Mouse (Mus musculus) right cerebral cortex, postnatal 36 days (tissue): ENCODE data around the gene Stk19.

Experiments used
- DNase-seq, 2 experiments: peaks; one replicate each; pipeline ENCODE4 v3.0.0; 2022; ENCODE audit warnings: low spot score in 2 of 2, mixed read lengths in 1 of 2

Stk19 gene

DNA sequence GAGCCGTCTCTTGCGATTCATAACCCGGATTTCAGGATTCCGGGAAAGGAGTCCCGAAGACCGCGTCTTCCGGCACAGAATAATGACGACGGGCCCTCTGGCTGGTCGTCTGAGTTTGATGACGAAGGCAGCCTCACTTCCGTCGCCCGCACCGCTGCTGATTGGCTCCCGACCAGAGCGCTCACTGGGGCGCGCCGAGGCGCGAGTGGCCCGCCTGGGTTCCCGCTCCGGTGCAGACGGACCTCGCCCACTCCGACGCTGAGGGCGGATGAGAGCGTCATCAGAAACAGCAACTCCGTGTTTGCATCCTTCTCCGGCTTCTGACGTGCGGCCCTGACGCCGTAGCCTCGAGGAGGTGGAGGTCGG, at the start of gene Stk19, which contains the start of gene Dxo:
Gene Stk19 (minus strand): TSS at position 90 of the 366 bp plus-strand sequence.
Gene Dxo (plus strand): TSS at position 164 of the 366 bp plus-strand sequence.
- DNase-seq: peak; percentile 97 to 98

DNA sequence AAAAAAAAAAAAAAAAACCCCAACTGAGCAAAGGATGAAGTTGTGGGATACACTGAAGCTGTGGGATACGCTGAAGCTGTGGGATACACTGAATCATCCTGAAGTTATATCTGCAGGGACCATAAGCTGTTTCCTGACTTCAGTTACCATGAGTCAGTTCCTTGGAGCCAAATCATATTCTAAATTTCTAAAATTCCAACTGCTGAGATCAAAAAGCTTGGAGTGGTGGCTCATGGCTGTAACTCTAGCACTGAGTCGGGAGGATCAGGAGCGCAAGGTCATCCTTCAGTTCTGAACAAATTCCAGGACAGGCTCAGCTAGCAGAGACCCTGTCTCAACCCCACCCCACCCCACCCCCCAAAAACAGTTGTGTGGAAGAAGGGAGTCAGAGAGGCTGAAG, 48.9 kb upstream of the Stk19 start:
- no peak for DNase-seq

DNA sequence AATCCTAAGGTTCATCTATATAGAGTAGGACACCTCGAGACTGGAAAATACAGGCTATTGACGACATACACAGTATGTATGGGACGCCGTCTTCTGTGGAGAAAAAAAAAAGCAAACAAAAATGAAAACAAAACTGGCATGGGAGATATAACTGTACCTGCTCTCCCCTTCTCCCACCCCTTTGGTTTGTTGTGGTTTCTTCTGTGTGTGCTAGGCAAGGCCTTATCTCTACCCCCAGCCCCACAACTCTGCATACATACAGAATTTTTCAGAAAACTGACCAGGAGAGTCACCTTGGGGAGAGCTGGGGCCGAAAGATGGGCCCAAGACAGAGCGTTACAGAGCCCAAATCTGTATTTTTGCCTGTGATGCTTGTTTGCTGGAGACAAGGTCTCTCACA, 48.0 kb upstream of the Stk19 start:
- DNase-seq: no peak

DNA sequence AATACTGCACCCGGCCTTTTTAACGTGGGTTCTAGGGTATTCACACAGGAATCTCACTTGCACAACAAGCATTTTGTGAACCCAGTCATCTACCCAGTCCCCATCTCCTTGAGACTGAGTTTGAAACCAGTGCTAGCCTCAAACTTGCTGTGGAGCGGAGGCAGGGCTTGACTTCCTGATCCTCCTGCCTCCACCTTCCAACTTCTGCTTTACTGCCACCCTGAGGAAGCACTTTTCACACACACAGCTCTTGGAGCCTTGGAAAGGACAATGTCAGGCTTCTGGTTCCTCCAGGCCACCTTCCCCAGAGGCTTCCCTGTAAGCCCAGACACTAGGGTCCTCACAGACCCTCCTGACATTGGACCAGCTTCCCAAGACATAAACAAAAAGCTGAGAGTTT, 46.6 kb upstream of the Stk19 start:
- DNase-seq: no peak

DNA sequence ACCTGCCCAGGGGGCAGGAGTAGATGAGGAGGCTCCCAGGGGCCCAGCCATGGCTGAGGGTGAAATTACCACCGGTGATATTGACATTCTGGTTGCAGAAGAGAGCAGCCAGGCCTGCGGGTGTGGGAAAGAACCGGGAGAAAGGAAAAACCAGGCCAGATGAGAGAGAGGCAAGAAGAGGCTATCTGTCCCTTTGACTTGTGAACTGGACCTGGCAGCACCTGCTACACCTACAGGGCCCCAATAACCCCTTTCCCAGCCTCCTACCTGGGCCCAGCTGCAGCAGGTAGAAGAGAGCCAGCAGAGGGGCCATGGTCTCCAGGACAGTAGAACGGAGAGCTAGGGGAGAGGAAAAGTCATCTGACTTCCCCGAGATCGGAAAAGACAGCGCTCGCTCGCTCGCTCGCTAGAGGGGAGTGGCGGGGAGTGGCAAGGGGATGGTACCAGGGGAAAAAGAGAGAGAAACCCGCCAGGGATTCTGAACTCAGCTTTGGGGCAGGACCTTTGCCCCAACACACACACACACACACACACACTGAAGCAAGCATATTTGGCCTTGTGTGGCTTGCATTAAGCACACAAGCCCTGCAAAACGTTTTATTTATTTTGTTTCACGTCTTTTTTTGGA, 45.1 kb upstream of the Stk19 start, which contains the start of gene Gm20547:
Gene Gm20547 (minus strand): TSS at position 360 of the 628 bp plus-strand sequence.
- no peak for DNase-seq

DNA sequence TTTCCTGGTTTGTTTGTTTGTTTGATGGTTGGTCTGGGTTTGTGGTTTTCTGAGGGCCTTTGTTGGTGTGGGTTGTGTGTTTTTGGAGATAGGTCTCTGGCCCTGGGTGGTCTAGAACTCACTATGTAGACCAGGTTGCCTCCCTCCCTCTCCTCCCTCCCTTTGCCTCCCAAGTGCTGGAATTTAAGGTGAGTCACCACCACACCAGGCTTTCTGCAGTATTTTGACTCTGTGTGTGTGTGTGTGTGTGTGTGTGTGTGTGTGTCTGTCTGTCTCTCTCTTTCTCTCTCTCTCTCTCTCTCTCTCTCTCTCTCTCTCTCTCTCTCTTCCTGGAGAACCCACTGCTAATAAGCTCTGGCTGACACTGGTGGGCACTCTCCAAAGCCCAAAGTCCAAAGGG, 44.4 kb upstream of the Stk19 start:
- DNase-seq: no peak

DNA sequence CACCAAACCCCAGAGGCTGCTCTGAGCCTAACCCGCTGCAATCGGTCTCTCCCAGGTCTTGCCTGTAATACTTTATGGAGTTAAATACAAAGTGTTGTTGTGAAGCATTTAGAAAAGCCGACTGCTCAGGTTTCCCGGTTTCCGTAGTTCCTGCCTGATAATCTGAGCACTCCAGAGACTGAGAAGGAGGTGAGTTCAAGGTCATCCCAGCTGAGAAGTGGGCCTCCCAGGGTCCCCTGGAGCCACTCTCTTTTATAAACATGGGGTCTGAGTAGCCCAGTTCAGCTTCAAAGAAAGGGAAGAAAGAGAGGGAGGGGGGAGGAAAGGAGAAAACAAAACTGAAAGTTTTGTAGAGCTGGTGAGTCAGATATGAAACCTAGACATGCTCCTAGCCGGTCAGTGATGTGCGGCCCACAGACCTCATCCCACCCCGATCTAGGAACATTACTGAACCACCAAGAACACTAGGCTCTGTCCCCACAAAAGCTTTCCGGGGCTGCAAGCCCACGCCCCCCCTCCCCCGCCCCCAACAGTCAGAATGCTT, 42.7 kb upstream of the Stk19 start, which contains the start of gene Zbtb12:
Gene Zbtb12 (plus strand): TSS at position 148 of the 544 bp plus-strand sequence.
- DNase-seq: no peak

DNA sequence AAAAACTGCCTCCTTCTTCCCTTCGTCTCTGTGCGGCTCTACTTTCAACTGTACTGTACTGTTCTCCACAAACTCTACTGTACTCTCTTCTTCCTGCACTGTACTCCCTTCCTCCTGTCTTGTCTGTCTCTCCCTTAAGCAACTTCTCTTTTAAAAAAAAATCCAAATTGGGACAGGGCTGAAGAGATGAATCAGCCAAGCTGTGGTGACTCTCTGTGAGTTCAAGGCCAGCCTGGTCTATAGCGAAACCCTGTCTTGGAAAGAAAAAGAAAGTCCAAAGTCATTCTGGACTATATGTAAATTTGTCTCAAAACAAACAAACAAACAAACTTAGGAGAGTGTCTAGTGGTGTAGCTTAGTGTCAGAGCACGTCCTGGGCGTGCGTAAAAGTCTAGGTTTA, 37.6 kb upstream of the Stk19 start:
- DNase-seq: no peak

DNA sequence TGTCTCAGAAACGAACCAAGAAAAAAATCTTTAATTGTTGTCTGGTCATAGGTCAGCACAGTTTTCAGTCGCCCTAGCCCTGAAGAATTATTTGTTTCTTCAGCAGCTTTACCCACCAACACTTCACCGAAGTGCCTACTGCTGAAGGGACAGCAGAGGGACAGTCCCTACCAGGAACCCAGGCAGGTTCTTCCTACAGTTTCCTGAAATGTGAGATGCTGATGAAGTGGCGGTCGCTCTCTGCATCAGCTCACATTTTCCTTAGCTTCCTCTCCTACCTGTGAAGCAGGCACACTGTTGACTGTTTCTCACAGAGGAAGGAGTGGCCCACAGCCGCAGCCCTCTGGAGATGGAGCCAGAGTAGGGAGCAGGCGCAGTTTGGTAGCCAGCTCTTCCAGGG, 29.2 kb upstream of the Stk19 start:
- DNase-seq: no peak

DNA sequence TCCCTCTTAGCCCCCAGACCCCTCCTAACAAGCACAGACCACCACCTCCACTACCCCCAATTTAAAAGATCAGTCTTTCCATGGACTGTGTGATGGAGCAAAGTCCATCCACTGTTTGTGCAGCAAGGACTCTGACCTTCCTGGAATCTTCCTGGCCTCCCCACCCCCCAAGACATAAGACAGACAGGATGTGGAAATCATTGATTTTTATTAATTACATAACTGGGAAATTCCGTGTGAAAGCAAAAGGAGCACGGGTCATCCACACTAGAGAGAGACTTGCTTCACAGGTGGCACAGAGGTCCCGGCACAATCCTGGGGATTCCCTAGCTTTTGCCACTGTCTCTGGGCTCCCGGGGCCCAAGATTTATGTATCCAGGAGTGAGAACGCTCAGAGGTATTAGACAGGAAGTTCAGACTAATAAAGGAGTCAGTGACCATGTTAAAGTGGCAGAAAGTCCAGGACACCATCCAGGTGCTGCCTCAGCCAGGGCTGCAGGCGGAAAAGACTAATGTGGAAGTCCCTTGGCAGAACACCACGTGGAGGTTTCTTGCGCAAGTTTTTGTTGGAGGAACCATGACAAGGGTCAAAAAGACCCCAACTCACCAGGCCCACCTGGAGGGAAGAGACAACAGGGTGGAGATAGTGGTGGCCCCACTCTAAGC, 25.8 kb upstream of the Stk19 start, which contains the start of gene Cfb:
Gene Cfb (minus strand): TSS at position 103 of the 666 bp plus-strand sequence.
- DNase-seq: no peak

DNA sequence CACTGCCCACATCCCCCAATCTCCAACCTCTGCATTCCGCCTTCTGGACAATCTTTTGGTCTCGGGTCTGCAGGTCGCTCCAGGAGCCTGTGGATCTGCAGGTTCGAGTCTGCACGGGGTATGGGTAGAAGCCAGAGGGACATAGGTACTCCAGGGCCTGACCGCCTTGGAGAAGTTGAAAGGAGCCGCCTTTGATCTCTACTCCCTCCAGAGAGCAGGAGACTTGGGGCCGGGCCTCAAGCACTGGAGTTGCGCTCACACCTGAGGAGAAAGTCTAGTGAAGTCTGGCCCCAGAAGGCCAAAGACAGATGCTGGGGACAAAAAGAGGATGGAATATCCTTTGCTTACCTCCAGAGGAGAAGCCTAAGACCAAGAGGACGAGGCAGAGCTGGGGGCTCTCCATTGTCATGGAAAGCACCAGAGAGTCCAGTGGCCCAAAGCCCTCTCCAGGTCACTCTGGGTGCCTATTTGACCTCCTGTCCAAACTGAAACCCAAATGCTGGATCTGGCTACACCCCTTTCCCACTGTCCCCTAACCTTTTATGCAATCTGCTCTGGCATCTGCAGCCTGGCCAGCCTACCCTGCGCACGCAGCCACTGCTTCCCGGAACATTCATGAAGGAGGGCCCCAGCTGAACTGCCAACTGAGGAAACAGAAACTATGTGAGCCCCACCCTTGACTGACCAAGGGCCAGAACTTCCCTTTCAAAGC, 25.1 kb upstream of the Stk19 start:
- no peak for DNase-seq

DNA sequence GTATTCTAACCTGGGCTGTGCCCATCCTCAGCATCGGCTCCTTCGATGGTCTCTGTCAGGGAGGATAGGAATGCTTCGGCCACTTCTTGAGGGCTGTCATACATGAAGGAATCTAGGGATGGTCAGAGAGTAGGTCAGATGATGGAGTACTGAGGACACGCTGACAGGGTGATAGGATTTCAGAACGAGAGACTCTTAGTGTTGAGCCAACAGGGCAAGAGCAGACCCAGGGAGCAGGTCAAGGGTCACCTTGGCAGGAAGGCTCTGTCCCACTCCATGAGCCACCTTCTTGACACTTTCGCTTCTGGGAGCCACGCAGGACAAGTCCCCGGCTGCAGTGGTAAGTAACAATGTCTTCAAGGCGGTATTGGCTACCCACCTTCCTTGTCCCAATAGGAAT, 23.8 kb upstream of the Stk19 start:
- no peak for DNase-seq

DNA sequence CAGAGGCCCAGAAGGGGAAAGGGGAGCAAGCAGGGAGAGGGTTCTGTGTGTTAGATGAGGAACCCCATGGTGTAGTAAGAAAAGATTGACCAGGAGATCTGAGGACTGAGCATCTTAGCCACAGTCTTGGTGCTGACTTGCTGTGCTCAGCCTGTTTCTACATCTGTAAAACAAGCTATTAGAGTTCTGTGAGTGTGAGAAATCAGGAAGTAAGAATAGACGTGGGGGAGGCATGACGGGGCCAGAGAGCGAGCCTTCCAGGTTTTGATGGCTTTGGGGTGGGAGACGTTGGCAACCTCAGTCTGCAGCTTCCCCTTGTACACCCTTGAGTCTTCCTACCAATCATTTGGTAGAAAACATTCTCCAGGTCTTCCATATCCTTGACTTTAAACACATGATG, 21.9 kb upstream of the Stk19 start:
- DNase-seq: no peak

DNA sequence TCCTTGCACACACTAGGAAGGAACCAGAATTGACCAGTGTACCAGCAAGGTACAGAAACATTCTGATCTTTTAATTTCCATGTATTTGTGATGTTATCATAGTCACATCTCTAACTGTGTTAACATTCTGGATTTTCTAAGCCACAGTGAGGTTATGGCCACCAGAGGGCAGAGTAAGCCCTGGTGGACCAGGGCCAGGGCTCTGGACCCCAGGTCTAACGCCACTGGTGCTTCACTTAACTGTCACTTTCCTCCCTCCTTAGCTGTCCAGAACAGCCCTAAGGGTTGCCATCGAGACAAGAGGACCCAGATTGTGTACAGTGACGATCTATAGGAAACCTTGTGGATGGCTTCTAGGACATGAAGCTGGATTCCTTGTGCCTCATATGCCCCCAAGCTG, 19.1 kb upstream of the Stk19 start:
- no peak for DNase-seq

DNA sequence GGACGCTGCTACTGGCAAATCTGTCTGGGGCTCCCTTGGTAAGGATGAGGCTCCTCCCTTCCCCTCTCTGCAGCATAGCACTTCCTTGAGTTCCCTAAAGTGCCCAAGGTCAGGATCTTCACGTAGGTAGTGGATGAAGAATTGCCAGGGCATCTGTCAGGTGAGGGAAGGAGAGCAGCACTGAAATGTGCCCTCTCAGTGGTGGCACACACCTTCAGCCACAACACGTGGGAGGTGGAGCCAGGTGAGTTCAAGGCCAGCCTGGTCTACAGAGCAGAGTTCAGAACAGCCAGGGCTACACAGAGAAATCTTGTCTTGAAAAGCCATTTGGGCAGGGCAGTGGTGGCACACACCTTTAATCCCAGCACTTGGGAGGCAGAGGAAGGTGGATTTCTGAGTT, 18.0 kb upstream of the Stk19 start:
- no peak for DNase-seq

DNA sequence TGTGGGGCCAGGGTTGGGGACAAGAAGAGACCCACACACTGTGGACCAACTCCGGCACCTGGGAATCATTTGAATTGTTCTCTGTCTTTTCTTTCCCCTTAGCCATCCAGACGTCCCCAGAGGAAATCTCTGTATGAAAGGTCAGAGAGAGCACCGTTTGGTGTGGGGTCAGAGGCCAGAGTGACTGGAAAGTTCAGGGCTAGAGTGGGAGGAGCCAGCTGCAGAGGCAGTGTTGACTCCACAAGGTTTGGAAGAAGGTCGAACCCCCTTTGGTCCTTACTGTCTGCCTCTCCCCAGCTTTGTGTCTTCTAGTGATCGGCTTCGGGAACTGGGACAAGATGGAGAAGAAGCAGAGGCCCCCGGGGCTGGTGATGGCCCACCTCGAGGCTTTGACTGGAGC, 16.8 kb upstream of the Stk19 start:
- DNase-seq: no peak

DNA sequence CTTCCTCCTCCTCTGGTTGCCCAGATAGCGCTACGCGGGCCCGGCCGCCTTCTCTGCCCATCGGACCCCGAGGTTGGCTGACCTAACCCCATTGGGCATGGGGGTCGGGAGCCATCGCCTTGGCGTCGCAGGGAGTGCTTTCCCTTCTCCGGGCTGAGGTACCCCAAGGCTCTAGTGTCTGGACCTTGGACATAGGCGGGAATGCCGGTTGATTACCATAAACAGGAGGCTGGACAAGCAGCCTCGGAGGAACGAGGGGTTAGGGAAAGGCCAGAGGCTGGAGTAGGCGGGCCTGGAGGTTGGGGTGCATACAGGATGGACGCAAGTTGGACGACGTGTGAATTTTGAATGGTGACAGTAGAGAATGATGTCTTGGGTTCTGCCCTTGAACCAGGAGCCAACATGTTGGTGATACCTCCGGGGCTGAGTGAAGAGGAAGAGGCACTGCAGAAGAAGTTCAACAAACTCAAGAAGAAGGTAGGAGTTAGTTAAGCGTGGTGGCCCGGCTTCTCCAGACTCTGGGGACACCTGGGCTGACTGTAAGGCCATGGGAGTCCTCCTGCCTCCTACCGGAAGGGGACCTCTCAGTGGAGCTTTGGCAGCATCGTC, 13.9 kb upstream of the Stk19 start:
- DNase-seq: no peak

DNA sequence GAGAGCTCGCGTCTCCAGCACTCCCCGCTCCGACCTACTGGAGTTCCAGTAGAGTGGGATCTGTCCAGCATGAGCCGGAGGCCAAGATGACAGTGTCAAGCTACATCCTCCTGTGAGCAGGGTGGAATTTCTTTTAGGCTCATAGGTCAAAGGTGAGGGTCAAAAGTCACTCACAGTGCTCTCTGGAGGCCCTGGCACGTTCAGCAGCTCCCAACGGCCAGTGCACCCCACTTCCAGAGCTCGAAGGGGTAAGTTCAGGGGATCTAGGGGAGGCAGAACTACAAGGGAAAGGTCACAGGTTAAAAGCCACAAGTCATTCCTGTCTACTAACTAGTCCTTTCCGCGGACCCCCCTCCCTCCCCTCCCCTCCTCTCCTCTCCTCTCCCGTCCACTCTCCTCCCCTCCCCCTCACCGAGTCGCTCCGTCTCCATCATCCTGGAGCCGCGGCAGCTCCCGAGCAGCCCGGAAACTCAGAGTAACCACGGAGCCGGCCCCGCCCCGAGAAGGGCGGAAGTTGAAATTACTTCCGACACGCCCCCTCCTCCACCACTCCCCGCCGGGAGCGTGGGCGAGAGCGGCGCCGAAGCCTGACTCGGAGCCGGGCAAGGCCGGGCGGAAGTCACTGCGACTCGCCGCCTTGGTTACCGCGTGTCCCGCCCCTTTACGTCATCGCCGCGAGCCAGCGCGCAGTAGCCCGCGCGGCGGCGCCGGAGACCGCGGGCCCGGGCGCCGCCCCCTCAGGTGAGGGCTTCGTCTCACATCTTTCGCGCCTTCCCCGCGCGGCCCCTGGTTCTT, 13.2 kb upstream of the Stk19 start, which contains the start of the genes Skiv2l and Nelfe:
Gene Skiv2l (minus strand): TSS at position 489 of the 795 bp plus-strand sequence.
Gene Nelfe (plus strand): TSS at position 670 of the 795 bp plus-strand sequence.
- DNase-seq: peak; percentile 96

DNA sequence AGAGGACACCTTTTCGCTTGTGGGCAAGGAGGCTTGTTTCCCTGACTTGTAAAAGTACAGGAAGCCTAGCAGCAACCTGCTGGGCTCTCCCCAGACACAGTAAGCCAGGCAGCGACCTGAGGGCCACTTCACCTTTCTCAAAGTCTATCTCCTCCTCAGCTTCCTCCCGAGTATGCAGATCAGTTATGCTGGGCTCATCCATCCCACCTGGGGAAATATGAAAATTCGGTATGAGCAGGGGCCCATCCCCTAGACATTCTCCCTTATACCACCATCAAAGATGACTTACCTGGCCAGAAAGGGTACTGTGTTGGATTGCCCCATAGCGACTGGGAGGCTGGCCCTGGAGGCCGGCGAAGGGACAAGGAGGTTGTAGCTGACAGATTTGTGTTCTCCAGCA, 10.9 kb upstream of the Stk19 start:
- DNase-seq: no peak

DNA sequence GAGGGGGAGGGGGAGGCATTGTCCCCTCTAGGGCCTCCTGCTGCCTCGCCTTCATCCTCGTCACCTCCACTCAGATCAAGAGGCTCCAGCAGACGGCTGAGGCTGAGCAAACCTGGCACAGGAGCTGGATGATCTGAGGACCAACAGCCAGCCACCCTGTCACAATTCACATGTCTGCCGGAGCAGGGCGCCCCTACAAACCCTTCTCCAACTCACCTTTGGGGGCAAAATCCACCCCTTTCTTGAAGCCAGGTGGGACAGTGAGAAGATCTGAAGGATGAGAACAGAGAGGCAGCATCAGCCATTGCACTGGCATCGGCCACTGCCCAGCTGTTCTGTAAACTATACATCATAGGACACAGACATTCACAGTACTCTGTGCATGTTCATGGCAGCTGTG, 10.4 kb upstream of the Stk19 start:
- DNase-seq: no peak

DNA sequence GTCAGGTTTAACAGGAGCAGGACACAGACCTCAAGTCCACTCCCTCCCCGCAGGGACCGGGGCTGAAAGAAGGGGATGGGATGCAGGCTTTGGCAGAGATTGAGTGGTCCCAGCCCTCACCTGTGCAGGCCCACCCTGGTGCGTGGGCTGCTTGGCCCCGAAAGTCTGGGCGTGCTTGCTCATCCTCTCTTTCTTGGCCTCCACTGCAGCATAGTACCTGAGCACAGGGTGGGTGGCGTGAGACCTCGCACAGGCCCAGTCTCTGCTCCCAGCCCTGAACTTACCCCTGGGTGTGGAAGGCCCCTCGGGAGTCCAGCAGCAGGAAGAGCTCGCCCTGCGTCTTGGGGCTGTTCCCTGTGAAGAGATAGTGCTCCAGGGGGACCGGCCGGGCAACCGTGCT, 8.1 kb upstream of the Stk19 start:
- DNase-seq: no peak
